Mouse (Mus musculus) thymus, postnatal 4 days (tissue): ENCODE data around the gene Zdhhc25.

Experiments used
- DNase-seq: peaks from one replicate; pipeline ENCODE4 v3.0.0; 2021

Zdhhc25 gene

GRCm38 (mm10) chr15:88600002-88600401 is at the start of gene Zdhhc25:
Gene Zdhhc25, plus strand, starts transcription at chr15:88600302.
- DNase-seq = no peak

DNA sequence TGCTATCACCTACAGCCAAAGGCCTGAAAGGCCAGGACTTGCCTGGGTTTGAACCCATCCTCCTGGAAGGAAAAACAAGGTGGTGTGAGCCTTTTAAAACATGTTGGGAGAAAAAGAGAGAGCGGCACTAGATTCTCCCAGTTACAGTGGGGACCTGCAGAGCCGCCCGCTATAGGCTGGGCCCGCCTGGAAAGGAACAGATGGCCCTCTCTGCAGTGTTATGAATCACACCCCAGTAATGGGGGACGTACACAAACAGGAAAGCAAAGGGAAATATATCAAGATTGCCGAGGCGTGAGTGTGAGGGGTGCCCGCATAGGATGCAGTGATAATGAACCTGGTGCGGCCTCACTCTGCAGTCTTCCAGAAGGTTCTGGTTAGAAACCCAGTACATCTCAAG is 47.2 kb upstream of the Zdhhc25 start:
- DNase-seq = no peak

DNA sequence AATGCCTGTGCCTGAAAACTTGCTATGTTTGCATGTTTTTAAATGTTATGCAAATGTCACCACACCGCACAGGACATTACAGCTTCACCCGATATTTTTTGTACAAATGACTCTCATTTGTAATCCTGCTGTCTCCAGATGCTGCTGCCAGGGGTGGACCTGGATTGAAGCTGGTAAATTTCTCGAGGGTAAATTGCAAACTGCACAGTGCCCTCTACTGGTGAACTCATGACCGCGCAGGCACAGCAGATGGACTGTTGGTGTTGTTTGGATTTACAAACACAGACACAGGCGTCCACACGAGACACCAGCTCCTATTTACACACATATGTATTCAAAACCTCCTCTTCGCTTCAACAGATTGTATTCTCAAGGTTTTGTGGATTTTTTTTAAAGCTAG is 44.6 kb upstream of the Zdhhc25 start:
- peak; percentile 34 for DNase-seq

DNA sequence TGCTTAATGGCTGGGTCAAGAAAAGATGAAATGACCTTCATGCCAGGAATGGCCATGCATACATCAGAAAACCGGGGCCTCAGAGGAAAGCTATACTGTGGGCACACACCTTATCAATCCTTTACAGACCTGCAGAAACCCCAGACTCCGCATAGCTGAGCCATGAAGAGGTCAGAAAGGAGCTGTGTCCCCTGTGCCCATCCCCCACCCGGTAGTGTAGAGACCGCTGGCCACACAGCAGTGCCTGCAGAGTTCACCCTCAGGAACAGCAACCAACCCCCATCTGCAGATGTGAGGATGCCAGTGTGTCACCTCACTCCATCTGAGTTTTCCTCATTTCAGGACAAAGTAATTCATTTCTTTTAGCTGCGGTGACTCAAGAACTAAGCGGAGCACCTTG is 39.5 kb upstream of the Zdhhc25 start:
- no peak for DNase-seq

DNA sequence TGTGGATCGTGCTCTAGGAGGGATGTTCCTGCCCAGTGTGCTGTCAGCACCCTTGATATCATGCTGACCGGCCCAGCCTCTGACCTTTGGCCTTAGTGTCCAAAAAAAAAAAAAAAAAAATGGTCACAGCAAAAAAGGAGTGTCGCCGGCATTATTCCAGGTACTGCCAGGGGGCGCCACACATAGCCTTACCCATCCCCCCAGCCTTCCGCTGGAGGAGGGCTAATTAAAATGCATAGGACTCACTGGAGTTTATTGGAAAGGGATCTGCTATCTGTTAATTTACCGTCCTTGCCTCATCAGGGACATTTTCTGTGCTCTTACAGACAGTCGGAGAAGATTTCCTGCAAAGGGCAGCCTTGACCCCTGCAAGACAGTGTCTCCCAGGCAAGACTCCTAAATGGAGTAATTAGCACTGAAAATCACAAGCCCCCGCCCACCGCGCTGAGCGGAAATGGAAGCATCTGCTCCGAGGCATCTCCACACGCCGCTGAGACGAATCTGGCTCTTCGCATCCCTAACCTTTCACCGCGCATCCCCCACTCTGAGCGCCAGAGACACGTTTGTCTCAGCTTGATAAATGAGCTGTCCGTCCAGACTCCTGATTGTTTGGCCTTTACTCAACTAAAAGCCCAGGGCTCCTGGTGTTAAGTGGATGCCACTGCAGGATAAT is 38.9 kb upstream of the Zdhhc25 start:
- DNase-seq = peak; percentile 30

DNA sequence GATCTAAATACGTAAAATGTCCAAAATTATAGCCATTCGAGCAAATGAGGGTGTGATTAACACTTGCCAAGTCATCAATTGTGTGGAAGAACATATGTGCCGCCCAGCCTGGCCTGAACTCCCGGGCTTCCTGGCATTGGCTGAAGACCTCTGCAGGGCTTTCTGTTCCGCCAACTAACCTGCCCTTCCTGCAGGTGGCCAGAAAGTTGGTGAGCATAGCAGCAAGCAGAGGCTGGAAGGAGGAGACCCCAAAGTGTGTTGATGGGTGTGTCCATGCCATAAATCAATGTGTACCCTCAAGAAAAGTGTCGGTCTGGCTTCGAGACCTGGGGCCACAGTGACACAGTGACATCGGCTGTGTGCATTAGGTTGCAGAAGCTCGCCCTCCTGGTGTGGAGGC is 34.8 kb upstream of the Zdhhc25 start:
- DNase-seq = no peak

GRCm38 (mm10) chr15:88565806-88566205 is 34.3 kb upstream of the Zdhhc25 start:
- DNase-seq = no peak

DNA sequence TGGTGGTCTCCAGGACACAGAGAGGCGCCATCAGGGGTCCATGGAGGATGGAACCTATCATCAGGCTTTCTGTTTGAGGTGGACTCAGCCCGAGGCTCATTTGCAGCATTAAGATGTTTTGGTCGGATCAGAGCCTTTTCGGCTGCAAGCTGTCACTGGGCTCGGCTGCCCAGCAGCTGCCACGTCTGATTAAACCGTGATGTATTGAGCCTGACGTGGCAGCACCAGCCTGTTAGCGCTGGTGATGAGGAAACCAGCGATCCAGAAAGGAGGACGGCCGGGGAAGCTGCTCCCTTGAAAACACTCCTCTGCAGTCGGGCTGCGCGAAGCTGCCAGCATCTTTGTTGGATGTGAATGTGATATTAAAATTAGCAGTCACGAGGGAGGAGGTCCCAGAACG is 29.4 kb upstream of the Zdhhc25 start:
- no peak for DNase-seq

GRCm38 (mm10) chr15:88579461-88579860 is 20.6 kb upstream of the Zdhhc25 start:
- DNase-seq = no peak

DNA sequence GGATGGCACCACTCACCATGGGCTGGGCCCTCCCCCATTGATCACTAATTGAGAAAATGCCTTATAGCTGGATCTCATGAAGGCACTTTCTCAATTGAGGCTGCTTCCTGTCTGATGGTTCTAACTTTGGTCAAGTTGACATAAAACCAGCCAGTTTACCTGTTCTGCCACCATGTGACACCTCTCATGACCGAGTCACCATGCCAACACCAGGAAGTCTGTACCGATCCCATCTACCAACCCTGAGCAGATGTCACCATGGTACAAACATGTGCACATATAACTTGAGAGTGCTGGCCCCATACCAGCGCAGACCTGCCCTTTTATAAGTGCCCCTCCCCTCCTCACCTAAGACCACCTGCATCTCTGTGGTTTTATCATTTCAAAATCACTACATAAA is 2.4 kb downstream of the Zdhhc25 start:
- no peak for DNase-seq

DNA sequence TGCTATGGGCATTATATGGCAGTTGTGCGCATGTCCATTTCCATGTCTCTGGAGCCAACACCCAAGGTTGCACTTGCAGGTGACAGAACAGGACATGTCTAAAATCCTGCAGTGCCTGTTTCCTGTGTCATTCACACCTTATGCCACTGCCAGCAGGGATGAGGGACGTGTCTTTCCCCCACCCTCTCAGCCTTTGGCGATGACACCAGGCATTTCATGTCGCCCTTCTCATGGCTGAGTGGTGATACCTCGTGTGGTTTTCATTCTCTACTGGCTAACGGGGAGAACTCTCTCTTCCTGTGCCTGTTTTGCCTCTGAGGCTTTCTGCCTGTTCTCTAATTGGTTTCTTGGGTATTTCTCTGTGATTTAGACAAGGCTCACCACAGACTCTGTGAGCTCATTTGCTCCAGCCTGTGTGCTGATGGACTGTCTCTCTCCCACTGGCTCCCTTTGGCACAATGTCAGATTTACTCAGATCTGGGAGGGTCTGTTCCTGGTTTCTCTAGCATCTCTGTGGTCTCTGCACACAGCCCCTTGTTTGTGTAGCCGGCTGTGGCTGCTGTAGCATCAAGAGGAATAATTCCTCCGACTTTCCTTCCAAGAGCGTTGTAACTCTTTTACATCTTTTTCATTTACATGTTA is 3.1 kb downstream of the Zdhhc25 start:
- DNase-seq = no peak

DNA sequence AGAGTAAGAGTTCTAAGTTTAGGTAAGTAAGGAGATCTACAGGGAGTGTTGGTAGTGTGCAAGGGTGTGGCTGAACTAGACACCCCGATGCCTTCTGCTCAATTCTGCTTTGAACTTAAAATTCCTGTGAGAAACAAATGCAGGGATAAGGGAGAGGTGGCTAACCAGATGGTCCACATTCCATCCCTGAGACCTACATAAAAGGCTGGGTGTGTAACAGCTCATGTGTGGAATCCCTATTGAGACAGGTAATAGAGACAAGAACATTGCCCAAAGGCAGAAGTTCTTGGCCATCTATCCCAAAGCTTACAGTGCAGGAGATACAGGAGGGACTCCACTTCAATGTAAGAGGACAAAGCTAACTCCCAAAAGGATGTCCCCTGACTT is 3.6 kb downstream of the Zdhhc25 start:
- DNase-seq = no peak

DNA sequence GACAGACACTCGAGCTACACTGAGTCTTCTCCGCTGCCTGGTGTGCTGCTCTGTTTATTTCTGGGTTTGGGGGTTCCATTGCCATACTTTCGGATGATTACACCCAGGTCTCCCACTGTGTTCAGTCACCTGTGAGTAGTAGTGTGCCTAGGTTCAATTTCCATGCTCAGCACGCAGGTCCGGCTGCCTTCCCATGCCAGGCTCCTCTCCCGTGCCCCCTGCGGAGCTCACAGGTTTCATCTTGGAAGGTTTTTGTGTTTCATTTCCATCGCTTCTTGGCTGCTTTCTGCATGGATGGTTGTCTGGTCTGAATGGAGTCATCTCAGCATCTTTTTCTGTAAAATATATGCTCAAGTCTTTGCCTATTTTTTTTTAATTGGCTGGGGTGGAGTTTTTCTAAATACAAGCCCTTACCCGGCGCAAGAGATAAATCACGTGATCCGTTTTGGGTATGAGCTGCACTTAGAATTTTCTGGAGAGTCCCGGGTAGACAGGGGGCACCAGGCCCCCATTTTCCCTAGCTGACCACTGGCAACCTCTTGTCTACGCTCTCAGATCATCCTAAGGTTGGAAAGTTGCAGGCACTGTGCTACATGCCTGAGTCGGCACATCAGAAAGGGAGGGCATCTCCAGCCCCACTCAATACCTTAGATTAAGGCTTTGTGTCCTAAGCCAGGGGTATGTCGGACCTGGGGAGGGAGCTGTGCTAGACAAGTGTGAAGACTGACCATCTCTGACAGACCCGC is 4.7 kb downstream of the Zdhhc25 start:
- no peak for DNase-seq

- no peak for DNase-seq
Observed at GRCm38 (mm10) chr15:88605415-88605785, 5.3 kb downstream of the Zdhhc25 start.

DNA sequence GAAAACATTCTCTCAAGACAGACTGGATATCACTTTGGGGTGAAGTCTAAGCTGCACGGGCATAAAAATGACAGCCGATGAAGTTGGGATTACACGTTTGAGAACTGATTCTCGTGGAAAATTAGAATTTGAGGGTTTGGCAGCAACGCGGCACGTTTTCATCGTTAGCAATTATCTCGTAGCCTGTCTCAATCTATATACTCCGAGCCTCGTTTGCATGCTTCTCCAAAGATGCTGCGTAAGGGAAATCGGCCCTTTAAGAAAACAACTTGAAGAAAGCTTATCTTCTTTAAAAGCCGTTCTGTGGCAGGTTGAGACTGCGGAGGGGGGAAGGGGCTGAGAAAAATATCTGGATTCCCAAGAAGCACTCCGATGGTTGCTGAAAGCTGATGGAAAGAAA is 17.0 kb downstream of the Zdhhc25 start:
- DNase-seq = no peak

DNA sequence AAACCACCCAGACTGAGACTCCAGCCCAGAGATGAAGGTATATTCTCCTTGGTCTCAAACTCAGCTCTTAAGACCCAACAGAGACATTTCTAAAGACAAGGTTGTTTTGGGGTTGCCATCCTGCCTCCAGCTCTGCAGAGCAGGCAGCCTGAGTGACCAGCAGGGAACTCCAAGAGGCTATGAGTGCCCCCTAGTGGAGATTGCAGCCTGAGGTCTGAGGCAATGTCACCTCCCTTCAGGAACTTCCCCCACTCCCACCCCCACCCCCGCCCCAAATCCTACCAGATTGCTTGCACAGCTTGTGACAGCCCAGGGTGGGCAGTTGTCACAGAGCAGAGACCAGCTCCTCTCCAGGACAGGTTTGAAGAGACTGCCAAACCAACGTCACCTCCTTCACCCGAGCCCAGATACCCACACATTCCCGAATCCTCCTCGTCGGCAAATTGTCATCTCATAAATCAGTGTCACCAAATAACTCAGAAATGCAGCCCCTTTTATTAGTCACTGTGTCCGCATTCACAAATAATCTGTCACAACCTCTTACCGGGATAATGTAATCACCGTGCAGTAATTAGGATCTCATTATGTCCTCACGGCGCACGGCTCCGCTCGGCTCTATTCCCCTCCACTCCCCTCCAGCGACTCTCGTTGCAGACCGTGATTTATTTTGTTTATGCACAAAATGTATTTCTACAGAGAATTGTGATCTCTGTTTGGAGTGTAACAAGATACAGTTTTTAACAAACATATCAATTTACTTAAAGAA is 18.1 kb downstream of the Zdhhc25 start:
- DNase-seq = peak; percentile 16

DNA sequence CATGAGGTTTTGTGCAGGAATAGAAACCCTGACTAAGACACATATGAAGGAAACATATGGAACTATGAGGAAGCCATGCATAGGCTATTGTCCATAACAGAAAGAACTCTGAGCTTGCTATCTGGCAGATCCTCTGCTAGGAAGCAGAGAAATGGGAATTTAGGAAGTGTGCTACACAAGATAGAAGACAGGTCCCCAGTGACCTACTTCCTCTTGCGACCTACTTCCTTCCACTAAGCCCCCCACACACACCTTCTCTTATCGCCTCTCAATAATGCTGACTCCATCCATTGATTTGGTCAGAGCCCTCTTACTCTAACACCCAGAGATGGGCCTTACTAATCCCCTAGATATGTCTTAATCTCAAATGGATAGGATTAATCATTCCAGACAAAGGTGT is 19.9 kb downstream of the Zdhhc25 start:
- DNase-seq = no peak

GRCm38 (mm10) chr15:88623891-88624290 is 23.8 kb downstream of the Zdhhc25 start:
- DNase-seq = no peak

GRCm38 (mm10) chr15:88624874-88625277 is 24.8 kb downstream of the Zdhhc25 start:
- DNase-seq = no peak

- no peak for DNase-seq
Observed at GRCm38 (mm10) chr15:88625303-88626066, 25.4 kb downstream of the Zdhhc25 start.

DNA sequence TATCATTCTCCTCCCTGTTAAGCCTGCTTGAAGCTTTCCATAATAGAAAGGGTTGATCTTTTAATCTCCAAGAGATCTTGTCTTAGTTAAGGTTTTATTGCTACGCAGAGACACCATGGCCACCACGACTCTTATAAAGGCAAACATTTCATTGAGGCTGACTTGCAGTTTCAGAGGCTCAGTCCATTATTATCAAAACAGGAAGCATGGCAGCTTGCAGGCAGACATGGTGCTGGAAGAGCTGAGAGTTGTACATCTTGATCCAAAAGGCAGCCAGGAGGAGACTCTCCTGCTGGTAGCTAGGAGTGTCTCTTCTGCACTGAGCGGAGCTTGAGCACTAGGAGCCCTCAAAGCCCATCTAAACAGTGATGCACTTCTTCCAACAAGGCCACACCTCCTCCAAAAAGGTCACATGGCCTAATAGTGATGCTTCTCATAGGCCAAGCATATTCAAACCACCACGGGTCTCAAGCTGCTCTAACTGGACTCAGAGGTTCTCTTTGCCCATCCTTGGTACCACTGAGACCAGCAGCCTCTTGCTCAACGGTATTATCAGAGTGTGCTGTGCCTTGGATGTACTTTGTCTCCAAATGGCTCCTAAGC is 26.9 kb downstream of the Zdhhc25 start:
- no peak for DNase-seq

GRCm38 (mm10) chr15:88628801-88629356 is 28.8 kb downstream of the Zdhhc25 start:
- no peak for DNase-seq
